Mouse (Mus musculus) midbrain, embryonic 11.5 days (tissue): ENCODE data around the gene Ap5b1. TPM values are rescaled to one million over a fixed set of nuclear protein-coding genes. Genes with fewer than 3 reads are reported as not detected.
A peak's percentile ranks its signal among the peaks of the same experiment; 100 is the strongest.

Experiments used
- ATAC-seq: fragments of 200-750 bp; cut with Nextera tagmentation; 2 replicates; pipeline ENCODE4 v1.8.0; 2017; ENCODE audit warnings: moderate TSS enrichment, moderate library complexity; ENCODE audit not compliant: low FRiP score
- DNase-seq: peaks from one replicate; pipeline ENCODE4 v3.0.0; 2015; ENCODE audit warnings: low spot score; ENCODE audit errors: missing footprints
- H3K27ac ChIP-seq: fragments of 300-500 bp; sonication (generic); 2 replicates; pipeline ENCODE4 v1.5.1; 2014; ENCODE audit warnings: low read depth, low read length
- H3K27me3 ChIP-seq: fragments of 300-500 bp; sonication (generic); 2 replicates; pipeline ENCODE4 v1.6.1; 2014; ENCODE audit warnings: mild to moderate bottlenecking, low read length, moderate library complexity, mixed read lengths; ENCODE audit not compliant: control insufficient read depth, insufficient read depth
- H3K36me3 ChIP-seq: fragments of 300-500 bp; sonication (generic); 2 replicates; pipeline ENCODE4 v1.6.1; 2014; ENCODE audit warnings: mild to moderate bottlenecking, low read length, moderate library complexity, mixed read lengths; ENCODE audit not compliant: control insufficient read depth, insufficient read depth
- H3K4me1 ChIP-seq: fragments of 300-500 bp; sonication (generic); 2 replicates; pipeline ENCODE4 v1.6.1; 2014; ENCODE audit warnings: low read length; ENCODE audit not compliant: control insufficient read depth, insufficient read depth
- H3K4me2 ChIP-seq: fragments of 300-500 bp; sonication (generic); 2 replicates; pipeline ENCODE4 v1.6.1; 2014; ENCODE audit warnings: mild to moderate bottlenecking, moderate library complexity
- H3K4me3 ChIP-seq: fragments of 300-500 bp; sonication (generic); 2 replicates; pipeline ENCODE4 v1.5.1; 2014; ENCODE audit warnings: low read depth, low read length
- H3K9ac ChIP-seq: fragments of 300-500 bp; sonication (generic); 2 replicates; pipeline ENCODE4 v1.6.1; 2014; ENCODE audit warnings: low read length
- H3K9me3 ChIP-seq: fragments of 300-500 bp; sonication (generic); 2 replicates; pipeline ENCODE4 v1.6.1; 2016; ENCODE audit warnings: low read length; ENCODE audit not compliant: control insufficient read depth
- WGBS: fragments of 180-500 bp; shearing (Covaris S2); extraction: QIAGEN DNeasy Blood & Tissue Kit; methylation state at CpG from one replicate; pipeline ENCODE4 v1.1.7; 2014; 5-methylcytosine and 5-hydroxymethylcytosine counted together
- polyA plus RNA-seq: library from polyadenylated mRNA; unstranded; fragments of >200 nt; fragmentation: Nextera tagmentation; extraction: Ambion mirVana; gene quantifications from 2 replicates; pipeline ENCODE4 v1.2.1, GENCODE M21; 2014

Ap5b1 gene
- polyA plus RNA-seq, 1 experiment from 2014 or later, result 1.5 TPM

DNA sequence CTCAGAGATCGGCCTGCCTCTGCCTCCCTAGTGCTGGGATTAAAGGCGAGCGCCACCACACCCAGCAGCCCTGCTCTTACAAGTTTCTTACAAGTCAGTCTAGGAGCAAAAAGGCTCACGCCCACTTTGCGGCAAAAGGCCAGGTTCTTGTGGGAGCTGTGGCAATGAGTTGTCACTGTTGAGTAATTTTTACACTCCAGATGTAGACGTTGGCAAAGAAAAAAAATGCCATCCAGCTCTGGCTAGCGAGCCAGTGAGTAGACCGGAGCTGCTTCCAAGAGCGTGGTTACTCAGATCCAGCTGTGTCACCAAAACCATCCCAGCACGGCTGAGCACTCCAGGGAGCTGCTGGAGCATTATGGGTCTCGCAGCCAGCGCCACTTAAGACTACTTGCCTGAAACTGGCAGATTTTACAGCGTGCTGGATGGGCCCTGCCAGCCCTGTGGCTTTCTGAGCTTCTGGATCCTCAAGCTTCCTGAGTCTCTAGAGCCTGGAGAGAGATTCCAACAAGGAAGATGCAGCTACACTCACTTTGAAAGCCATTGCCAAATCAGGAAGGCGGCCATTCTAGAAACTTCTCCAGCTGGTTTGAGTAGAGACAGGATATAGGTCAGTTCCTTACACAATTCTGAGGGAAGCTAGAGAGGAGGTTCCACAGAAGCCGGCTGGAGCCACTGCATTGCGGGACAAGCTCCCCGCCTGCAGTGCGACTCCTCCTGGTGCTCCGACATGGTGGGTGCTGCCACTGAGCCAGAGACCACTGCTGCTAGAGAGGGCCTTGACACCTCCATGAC is 4.7 kb downstream of the Ap5b1 start:
- no peaks in the 10 kb centered on the region for H3K9me3 ChIP-seq
- no peak for ATAC-seq
- no peak overlapping the region for H3K4me3 ChIP-seq
- no peaks in the 10 kb centered on the region for H3K27me3 ChIP-seq
- DNase-seq, result no peak
- no peak overlapping the region for H3K9ac ChIP-seq
- peaks cover 2% of the 10 kb centered on the region; the same call in 1 of the 2 replicates for H3K4me1 ChIP-seq
- 89% methylated on average over 19 of the region's 19 CpGs for WGBS
- H3K36me3 ChIP-seq, result no peaks in the 10 kb centered on the region
- H3K4me2 ChIP-seq, result no peak overlapping the region
- no peak overlapping the region for H3K27ac ChIP-seq

DNA sequence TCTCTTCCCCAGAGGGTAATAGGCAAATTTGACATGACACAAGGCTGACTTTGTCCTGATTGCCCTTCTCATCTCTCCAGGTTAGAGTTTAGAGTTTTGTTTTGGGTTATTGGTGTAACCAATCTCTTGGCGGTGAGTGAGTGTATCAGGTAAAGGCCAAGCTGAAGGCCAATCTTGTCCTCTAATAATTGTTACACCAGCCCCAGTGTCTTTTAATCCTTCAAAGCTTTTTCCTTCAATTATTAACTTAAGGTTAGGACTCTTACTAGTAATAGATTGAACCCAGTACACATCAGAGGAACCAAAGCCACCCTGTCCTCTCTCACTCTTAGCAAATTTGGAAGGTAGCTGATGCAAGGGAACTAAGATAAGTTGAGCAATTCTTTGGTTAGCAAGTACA is 7.5 kb downstream of the Ap5b1 start:
- H3K4me1 ChIP-seq, result no peaks in the 10 kb centered on the region
- no peak overlapping the region for H3K9ac ChIP-seq
- DNase-seq (no peak), ATAC-seq (no peak)
- no peak overlapping the region for H3K4me3 ChIP-seq
- H3K27me3 ChIP-seq, result no peaks in the 10 kb centered on the region
- 97% methylated on average over 1 of the region's 1 CpGs for WGBS
- H3K27ac ChIP-seq, result no peak overlapping the region
- no peaks in the 10 kb centered on the region for H3K9me3 ChIP-seq
- no peaks in the 10 kb centered on the region for H3K36me3 ChIP-seq
- no peak overlapping the region for H3K4me2 ChIP-seq

DNA sequence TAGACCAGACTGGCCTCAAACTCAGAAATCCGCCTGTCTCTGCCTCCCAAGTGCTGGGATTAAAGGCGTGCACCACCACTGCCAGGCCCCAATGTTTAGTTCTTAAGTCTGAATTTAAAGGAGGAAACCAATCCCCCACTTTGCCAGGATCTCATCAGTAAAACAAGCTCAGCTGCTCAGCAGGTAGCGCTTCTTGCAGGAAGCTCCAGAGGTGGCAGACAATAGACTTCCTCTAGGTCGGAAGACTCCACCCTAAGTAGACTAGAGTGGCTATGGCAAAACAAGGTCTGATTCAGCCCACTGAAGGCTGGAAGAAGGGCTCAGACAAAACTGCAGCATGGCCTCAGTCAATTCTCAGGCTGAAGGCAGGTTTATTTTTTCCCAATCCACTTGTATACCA is 12.1 kb downstream of the Ap5b1 start:
- H3K9ac ChIP-seq, result no peak overlapping the region
- H3K27me3 ChIP-seq, result no peaks in the 10 kb centered on the region
- H3K4me1 ChIP-seq, result no peaks in the 10 kb centered on the region
- no peak overlapping the region for H3K4me2 ChIP-seq
- ATAC-seq (no peak), DNase-seq (no peak)
- no peaks in the 10 kb centered on the region for H3K9me3 ChIP-seq
- H3K36me3 ChIP-seq, result no peaks in the 10 kb centered on the region
- 74% methylated on average over 4 of the region's 4 CpGs for WGBS
- H3K27ac ChIP-seq, result no peak overlapping the region
- no peak overlapping the region for H3K4me3 ChIP-seq

DNA sequence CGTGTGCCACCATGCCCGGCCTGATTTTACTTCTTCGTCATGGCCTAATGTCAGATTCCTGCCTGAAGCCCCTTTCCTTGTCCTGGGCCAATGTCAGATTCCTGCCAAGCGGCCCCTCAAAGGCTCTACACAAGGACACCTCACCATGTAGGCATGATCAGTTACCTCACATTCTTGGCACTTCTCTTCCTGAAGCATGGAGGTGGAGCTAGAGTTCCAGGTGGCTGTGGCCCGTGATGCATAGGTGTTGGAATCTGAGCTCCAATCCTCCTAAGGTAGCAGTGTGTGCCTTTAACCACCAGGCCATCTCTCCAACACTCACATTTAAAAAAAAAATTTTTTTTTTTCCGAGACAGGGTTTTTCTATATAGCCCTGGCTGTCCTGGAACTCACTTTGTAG is 13.0 kb downstream of the Ap5b1 start:
- Histone ChIP-seq H3K27ac (no peak overlapping the region), H3K9me3 (no peaks in the 10 kb centered on the region), H3K4me1 (no peaks in the 10 kb centered on the region), H3K4me3 (no peak overlapping the region), H3K9ac (no peak overlapping the region), H3K27me3 (no peaks in the 10 kb centered on the region), H3K36me3 (no peaks in the 10 kb centered on the region), H3K4me2 (no peak overlapping the region)
- ATAC-seq (no peak), DNase-seq (peak; percentile 14)
- WGBS, result 85% methylated on average over 6 of the region's 6 CpGs

DNA sequence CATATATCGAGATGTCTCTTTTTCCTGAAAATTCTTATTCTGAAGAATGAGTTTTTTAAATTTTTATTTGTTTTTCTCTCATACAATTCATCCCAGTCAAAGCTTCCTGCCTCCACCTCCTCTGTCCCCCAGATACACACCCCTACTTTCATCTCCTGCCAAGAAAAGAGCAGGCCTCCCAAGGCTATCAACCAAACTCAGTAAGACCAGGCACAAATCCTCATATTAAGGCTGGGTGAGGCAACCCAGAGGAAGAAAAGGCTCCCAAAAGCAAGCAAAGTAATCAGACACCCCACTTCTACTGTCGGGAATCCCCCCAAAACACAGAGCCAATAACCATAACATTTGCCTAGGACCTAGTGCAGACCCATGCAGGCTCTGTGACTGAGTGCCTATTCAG is 14.2 kb downstream of the Ap5b1 start:
- no peaks in the 10 kb centered on the region for H3K27me3 ChIP-seq
- WGBS, result 82% methylated on average over 2 of the region's 2 CpGs
- no peak overlapping the region for H3K4me2 ChIP-seq
- no peak overlapping the region for H3K9ac ChIP-seq
- no peaks in the 10 kb centered on the region for H3K4me1 ChIP-seq
- no peaks in the 10 kb centered on the region for H3K36me3 ChIP-seq
- H3K27ac ChIP-seq, result no peak overlapping the region
- ATAC-seq (no peak), DNase-seq (no peak)
- H3K9me3 ChIP-seq, result no peaks in the 10 kb centered on the region
- H3K4me3 ChIP-seq, result no peak overlapping the region

DNA sequence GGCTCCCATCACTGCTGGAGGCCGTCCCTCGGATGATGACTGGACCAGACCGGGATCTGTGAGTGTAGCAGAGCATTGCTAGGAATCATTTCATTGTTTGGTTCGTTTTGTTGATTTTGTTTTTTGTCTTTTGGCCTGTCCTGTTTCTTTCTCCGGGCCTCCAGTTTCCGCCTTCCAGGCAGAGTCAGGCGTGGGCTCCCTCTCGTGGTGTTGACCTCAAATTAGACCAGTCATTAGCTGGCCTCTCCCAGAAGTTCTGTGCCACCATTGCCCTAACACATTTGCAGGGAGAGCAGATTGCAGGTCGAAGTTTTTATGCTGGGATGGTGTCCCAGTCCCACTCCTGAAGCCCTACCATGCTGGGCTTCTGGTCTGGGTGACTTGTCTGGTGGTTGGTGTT is 21.3 kb downstream of the Ap5b1 start:
- Histone ChIP-seq H3K36me3 (no peaks in the 10 kb centered on the region), H3K9ac (no peak overlapping the region), H3K4me2 (no peak overlapping the region), H3K27ac (no peak overlapping the region), H3K9me3 (no peaks in the 10 kb centered on the region), H3K4me1 (no peaks in the 10 kb centered on the region), H3K4me3 (no peak overlapping the region), H3K27me3 (no peaks in the 10 kb centered on the region)
- 76% methylated on average over 9 of the region's 9 CpGs for WGBS
- DNase-seq (no peak), ATAC-seq (no peak)

DNA sequence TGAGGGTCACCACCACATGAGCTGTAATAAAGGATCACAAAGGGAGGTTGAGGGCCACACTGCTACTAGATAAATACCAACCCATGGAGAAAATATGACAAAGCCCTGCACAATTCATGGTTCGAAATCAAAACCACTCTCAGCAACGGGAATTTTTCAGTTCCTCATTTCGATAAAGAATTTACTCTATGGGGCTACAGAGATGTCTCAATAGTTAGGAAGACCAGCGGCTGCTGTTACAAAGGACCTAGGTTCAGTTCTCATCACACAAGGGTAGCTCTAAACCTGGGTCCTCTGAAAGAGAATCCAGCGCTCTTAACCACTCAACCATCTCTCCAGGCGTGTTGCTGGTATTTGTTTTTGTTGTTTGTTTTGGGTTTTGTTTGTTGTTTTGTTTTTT is 24.1 kb downstream of the Ap5b1 start:
- H3K4me1 ChIP-seq, result no peaks in the 10 kb centered on the region
- H3K9me3 ChIP-seq, result no peaks in the 10 kb centered on the region
- no peaks in the 10 kb centered on the region for H3K27me3 ChIP-seq
- H3K4me3 ChIP-seq, result no peak overlapping the region
- ATAC-seq, result no peak
- H3K9ac ChIP-seq, result no peak overlapping the region
- DNase-seq, result no peak
- H3K27ac ChIP-seq, result no peak overlapping the region
- no peaks in the 10 kb centered on the region for H3K36me3 ChIP-seq
- WGBS, result 93% methylated on average over 6 of the region's 6 CpGs
- no peak overlapping the region for H3K4me2 ChIP-seq

DNA sequence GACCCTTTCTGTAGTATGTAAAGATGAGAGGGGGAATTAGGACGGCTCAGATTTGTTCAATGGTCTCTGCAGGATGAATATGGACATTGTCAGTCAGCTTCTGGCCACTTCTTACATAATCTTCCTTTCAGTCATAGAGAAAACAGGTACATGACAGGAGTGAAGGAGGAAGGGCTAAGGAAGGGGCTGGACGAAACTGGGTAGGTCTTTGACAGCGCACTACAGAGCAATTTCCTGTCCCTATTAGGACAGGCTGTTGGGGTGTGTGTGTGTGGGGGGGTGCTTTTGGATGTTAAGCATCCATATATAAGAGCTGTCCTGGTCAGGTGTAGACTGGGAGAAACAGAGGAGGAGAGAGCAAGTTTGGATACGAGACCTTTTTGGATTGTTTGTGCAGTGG is 31.4 kb downstream of the Ap5b1 start:
- H3K27me3 ChIP-seq, result no peaks in the 10 kb centered on the region
- no peak for ATAC-seq
- H3K4me2 ChIP-seq, result no peak overlapping the region
- H3K27ac ChIP-seq, result no peak overlapping the region
- no peak overlapping the region for H3K9ac ChIP-seq
- 78% methylated on average over 4 of the region's 4 CpGs for WGBS
- H3K4me1 ChIP-seq, result peaks cover 9% of the 10 kb centered on the region
- no peak overlapping the region for H3K4me3 ChIP-seq
- no peaks in the 10 kb centered on the region for H3K9me3 ChIP-seq
- peaks cover 13% of the 10 kb centered on the region; the same call in 1 of the 2 replicates for H3K36me3 ChIP-seq
- no peak for DNase-seq

DNA sequence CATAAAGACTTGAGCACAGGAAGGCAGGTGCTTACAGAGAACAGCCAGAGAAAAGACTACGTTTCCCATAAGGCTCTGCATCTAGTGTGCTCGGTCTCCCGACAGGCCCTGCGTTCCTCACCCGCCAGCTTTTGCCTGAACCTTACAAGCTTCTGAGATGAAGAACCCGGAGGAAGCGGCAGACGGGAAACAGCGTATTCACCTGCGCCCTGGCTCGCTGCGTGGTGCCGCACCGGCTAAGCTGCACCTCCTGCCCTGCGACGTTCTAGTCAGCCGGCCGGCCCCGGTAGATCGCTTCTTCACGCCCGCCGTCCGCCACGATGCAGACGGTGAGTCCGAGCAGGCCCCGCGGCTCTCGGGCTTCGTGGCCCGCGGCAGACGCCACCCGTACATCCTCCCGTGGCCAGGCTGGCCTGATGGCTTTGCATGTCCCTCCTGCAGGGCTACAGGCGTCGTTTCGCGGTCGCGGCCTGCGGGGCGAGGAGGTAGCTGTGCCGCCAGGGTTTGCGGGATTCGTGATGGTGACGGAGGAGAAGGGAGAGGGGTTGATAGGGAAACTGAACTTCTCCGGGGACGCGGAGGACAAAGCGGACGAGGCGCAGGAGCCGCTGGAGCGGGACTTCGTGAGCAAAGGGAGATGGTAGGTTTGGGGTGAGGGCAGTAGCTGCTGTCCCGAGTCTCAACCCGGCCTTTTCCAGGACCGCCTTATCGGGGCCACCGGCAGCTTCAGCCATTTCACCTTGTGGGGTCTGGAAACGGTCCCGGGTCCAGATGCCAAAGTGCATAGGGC is 34.1 kb downstream of the Ap5b1 start, which contains the start of gene Rnaseh2c:
Gene Rnaseh2c (plus strand): TSS at position 122 of the 790 bp plus-strand sequence.
- Histone ChIP-seq H3K4me1 (peaks cover 9% of the 10 kb centered on the region), H3K27ac (peak within 1 kb of the TSS; percentile 71), H3K9ac (peak within 1 kb of the TSS; percentile 95), H3K4me3 (peak within 1 kb of the TSS; percentile 95), H3K27me3 (no peaks in the 10 kb centered on the region), H3K9me3 (no peaks in the 10 kb centered on the region), H3K4me2 (peak within 1 kb of the TSS; percentile 94), H3K36me3 (peaks cover 37% of the 10 kb centered on the region)
- under 1% methylated on average over 64 of the region's 64 CpGs for WGBS
- ATAC-seq, result peak; percentile 89
- peak; percentile 96 for DNase-seq
